Mouse (Mus musculus): Measurements from ENCODE around the gene Ak8.
A peak's percentile ranks its signal among the peaks of the same experiment; 100 is the strongest.

The Ak8 gene

DNA sequence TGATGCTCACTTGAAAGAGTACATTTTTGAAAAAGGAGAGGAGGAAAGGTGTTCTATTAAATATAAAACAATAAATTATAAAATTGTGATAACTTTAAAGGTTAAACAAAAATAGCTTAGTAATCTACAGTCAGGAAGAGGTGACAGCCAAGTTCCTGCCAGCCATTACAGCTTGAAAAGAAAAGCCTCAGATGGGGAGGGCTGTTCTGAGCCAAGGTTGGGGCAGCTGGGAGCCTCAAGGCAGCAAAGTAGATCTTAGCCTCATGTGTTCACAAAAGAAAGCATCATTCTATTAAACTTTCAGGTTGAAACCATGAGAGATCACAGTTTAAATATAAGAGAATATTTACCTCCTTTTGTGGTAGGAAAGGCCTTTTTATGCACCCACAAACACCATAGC, 30.7 kb downstream of the Ak8 start:
- DNase-seq (ENCODE audit: low spot score), result no peak

DNA sequence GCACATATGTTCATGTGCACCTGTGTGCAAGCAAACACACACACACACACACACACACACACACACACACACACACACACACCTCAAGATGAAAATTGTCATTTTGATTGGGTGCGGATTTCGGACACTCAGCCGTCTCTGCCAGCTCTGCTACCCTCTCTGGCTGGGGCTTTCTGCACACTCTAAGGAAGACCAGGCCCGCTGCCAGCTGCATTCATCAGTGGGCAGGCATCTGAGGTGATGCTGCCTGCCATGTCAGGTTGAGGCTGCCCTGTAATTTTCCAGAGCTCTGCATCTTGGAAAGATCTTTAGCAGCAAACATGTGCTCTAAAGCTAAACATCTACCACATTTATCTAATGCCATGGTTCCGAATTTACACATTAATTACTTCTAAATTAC, 37.1 kb downstream of the Ak8 start:
- no peak for DNase-seq (ENCODE audit: low spot score)

DNA sequence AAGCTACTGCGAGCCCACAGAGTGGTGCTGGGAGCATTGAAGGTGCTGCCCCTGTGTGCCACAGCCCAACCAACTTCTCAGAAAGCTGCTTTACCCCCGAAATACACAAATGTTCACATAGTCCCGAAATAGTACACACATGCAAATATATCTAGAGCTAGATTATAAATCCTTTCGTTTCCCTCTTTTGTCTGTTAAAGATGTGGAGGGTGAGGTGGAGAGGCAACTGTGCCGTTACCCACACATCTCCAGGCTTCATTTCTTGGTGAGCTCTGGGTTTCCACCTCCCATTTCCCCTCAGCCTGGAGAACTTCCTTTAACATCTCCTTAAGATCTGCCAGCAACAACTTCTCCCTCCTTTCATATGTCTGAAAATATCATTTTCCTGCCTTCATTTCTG, 40.2 kb downstream of the Ak8 start:
- DNase-seq (ENCODE audit: low spot score), result no peak

- DNase-seq (ENCODE audit: low spot score), result no peak
These were observed 42.7 kb downstream of the Ak8 start for GRCm38 (mm10) chr2:28742701-28743100.

DNA sequence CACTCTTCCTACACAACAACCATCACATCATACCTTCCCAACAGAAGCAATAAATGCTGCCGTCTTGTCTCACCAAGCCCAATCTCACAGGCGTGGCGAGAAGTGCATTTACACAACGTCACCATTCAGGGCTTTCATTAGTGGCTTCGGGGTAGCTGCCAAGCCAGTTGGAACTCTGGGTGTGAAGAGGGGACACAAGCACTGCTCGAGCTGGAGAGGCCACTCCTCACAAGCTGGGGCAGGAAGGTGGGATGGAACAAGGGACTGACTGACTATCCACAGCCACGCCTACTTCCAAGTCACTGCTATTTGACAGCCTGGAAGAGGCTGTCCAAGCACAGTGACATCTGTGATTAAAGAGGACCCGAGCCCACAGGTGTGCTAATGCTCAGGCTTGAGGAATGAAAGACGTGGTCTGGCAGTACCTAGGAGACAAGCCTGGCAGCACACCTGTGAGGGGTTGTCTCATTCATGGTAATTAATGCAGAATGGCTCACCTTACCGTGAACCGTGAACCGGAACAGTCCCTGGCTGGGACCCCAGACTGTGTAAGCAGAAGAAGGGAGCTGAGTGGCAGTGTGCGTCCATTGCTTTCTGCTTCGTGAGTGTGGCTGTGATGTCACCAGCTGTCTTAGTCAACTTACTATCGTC, 46.8 kb downstream of the Ak8 start:
- DNase-seq (ENCODE audit: low spot score), result no peak

GRCm38 (mm10) chr2:28747705-28748104, 47.7 kb downstream of the Ak8 start:
- DNase-seq (ENCODE audit: low spot score), result no peak

- no peak for DNase-seq (ENCODE audit: low spot score)
These were observed 51.2 kb downstream of the Ak8 start for GRCm38 (mm10) chr2:28751186-28751585.

DNA sequence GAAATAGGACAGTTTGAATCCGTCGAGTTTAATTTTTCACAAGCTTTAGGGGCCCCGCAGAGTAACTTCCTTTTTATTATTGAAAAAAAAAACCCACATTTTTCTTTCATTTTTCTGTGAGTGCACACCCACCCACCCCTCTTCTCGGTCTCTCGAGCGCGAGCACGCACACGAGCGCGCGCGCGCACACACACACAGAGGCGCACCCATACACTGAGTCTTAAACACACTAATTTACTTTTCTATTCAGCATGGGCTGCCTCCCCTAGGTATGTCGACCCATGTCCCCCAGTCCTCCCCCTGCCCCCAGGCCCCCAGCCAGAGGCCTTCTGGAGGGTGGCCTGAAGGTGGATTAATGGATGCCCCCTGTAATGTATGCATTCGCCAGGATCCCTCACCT, 51.7 kb downstream of the Ak8 start:
- no peak for DNase-seq (ENCODE audit: low spot score)

GRCm38 (mm10) chr2:28752388-28752787, 52.4 kb downstream of the Ak8 start:
- no peak for DNase-seq (ENCODE audit: low spot score)

GRCm38 (mm10) chr2:28755451-28755850, 55.5 kb downstream of the Ak8 start:
- peak; percentile 64 for DNase-seq (ENCODE audit: low spot score)

DNA sequence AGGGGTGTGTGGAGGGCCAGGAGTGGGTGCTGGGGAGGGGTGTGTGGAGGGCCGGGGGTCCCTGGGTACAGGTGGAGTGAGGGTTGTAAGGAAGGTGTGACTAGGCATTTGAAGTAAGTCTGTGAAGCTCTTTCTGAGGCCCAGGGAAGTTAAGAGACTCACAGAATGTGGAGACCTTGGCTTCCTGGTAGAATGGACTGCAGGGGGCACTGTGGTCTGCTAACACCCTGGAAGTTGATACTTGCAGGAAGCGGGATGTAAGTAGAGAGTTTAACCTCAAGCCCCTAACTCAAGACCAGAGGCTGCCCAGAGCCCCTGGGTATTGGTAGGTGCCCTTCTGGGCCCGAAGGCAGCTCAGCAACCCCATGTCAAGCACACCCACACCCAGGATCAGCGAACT, 56.2 kb downstream of the Ak8 start:
- no peak for DNase-seq (ENCODE audit: low spot score)

DNA sequence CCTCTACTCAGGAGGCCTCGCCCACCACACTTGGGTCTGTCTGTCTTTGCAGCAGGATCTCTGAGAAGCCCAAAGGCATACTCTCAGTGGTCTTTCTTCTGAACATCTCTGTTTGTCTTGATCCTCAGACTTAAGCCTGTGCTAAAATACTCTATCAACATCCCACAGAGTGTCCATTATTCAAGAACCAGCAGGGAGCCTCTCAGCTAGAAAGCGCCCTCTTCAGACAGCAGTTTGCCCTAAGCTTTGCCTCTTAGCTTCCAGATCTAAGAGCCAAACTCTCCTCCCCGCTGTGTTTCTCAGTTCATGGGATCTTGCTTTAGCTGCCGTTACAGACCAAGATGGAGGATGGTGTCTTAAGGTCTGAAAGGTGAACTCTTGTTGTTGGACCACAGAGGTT, 59.5 kb downstream of the Ak8 start:
- DNase-seq (ENCODE audit: low spot score), result no peak

DNA sequence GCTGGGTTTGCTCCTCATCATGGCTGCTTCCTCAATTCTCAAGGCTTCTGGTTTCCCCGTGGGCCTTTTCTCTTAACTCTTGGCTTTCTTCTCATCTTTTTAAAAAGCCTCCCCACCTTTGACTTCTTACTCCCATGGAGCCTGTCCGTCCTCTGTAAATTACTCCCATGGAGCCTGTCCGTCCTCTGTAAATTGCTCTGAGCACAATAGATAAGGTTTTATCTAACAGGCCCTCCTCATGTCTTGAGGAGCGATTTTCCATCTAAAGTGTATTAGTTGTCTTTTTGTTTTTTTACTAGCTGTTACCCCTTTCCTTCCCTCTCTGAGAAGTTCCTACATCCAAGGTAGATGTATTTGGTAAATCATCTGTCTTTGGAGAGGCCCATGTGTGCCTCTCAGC, 66.6 kb downstream of the Ak8 start:
- no peak for DNase-seq (ENCODE audit: low spot score)

GRCm38 (mm10) chr2:28767041-28767440, 67.1 kb downstream of the Ak8 start:
- DNase-seq (ENCODE audit: low spot score), result no peak

DNA sequence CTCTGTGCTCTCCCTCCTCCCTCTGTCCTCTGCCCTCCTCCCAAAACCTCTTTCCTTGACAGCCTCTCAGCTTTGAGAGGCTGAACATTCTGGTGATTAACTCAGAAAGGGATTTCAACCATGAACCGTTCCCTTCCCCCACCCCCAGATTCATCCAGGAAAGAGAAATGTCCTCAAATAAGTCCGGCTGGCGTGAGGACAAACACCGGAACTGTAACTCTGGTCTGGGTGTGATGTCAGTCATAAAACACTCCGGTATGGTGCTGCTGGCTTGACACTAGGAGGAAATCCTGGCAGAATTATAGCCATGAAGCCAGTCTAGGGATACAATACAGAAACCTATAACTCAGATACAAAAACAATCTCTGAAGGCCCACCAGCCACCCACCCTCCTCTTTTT, 70.7 kb downstream of the Ak8 start:
- no peak for DNase-seq (ENCODE audit: low spot score)

- no peak for DNase-seq (ENCODE audit: low spot score)
These were observed 74.1 kb downstream of the Ak8 start for GRCm38 (mm10) chr2:28774073-28774472.

DNA sequence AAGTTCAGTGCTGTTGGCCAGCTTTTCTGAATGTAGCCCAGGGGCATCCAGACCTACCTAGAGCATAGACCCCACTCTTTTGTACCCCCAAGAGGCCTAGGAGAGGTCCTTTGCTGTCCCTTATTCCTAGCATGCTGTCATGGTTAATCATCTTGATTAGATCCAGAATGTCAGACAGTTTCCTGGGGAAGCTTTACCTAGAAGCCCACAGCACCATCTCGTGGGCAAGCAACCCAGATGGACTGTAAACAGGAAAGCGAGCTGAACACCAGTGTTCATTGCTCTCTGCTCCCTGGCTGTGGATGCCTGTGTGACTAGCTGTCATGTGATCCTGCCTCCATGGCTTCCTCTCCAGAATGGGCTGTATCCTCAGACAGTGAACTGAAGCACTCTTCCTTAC, 76.8 kb downstream of the Ak8 start:
- no peak for DNase-seq (ENCODE audit: low spot score)

DNA sequence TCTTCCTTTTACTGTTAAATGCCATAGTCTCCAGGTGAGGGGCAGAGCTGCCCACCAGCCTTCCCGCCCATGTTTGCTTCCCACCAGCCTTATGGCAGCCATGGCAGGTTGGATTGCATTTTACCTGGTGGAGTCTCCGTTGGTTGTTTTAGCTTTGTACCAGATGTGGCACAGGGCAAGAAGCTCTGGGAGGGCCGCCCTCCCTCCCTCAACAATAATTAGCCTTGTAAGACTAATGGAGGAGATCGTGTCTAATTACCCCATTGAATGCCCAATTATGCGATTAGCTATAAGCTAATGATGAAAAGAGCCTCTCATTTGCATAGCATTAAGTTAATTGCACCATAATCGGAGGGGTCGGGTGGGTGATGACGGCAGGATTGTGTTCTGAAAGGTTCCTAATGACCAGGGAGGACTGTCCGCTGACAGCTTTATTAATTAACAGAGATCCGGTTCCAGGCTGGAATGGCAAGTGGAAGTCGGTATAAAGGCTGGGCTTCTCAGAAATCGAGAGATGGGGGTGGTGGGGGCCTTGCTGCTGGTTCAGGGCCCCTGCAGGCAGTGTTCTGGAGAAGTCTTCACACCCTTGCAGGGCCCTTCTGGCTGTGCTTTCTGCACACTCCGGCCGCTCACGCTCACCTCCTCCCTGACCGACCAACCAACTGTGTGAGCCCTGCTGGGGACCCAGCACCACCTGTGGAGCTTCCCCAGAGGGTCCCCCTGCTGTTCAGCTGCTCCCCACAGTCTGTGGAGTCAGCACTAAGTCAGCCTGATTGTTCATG, 80.2 kb downstream of the Ak8 start:
- DNase-seq (ENCODE audit: low spot score), result no peak

DNA sequence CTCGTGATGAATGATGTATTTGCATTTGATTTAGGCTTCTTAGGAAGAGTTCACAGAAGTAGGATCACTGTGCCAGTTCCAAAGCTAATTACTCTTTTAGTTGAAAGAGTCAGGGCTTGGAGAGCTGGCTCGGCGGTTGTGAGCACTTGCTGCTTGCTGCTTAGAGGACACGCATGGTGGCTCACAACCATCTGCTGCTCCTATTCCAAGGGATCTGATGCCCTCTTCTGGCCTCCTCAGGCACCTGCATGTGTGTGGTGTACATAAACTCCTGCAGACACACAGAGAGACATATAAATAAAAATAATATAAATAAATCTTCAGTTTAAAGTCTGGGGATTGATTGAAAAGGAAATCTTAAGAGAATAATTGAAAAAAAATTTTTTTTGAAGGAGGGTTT, 81.3 kb downstream of the Ak8 start:
- no peak for DNase-seq (ENCODE audit: low spot score)

- DNase-seq (ENCODE audit: low spot score), result no peak
These were observed 86.5 kb downstream of the Ak8 start for GRCm38 (mm10) chr2:28786355-28787066.

DNA sequence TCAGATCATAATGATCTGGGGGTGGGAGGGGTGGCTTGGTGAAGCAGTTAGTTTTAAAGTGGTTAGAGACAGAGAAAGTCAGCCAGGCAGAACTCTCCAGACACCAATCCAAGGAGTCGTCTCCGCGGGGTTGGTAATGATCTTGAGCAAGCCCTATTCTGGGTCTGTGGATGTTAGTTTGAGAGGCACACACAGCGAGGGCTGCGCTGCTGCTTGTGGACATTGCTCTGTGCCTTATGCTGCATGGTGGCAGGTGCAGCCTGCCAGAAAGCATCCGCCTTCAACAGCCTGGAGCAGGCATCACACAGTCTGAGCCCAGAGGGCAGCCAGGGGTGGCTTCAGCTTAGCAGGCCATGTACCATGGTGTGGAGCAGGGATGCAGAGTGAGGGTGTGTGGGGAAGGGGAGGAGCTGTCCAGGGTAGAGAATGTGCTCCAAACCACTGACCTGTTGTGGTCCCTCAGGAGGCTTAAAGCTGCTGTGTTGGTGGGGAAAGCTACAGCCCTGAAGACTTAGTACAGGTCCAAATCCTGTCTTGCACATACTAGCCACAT, 87.2 kb downstream of the Ak8 start:
- no peak for DNase-seq (ENCODE audit: low spot score)

DNA sequence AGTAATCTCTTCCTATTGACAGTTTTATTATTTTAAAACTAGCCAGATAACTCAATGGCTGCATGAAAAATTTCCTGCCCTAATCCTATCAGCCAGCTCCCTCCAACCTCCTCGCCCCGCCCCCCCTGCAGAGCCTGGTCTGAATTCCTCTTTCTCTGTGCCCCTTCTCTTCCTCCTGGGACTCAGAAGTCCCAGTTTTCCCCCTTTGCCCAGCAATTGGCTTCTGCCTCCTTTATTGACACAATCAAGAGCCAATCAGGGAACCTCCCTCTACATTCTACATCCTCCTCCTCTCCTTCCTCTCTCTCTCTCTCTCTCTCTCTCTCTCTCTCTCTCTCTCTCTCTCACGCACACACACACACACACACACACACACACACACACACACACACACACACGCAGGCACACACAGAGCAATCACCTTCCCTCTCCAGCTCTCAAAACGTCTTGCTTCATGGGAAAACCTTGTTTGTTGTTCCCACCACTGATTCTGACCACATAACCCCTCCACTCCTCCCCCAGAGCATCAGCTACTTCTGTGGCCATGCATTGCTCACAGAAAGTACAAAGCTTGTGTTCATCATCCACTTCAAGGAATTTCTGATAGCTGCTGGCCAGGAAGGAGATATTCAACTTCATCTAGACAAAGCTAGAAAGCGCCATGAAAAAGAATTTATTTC, 93.1 kb downstream of the Ak8 start:
- DNase-seq (ENCODE audit: low spot score), result no peak
